Mouse (Mus musculus): ENCODE results near the gene Acap1. TPM values are rescaled to one million over a fixed set of nuclear protein-coding genes. Genes with fewer than 3 reads are reported as not detected.

Gene Acap1
- polyA plus RNA-seq, 1 experiment from 2014 or later, result 0.49 TPM

DNA sequence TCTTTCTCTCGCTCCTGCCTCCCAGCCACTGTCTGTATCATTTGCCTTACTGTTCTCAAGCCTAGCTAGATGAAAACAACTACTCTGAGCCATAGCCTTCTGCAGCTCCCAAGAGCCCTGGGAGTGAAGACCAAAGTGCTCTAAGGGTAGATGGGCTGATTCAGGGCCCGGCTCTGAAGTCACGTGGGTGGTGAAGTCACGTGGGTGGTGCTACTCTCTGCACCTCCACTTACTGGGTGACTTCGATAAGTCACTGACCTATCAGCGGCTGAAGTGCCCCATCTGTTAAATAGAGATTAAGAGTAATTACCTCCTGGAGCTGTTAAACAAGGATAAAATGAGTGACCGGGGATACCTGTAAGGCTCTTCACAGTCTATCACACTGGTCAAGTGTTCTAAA lies 41.3 kb downstream of the Acap1 start:
- no peak overlapping the region for H3K27ac ChIP-seq (ENCODE audit: low read length)
- no peaks in the 10 kb centered on the region for H3K9me3 ChIP-seq (ENCODE audit: control insufficient read depth, low read length)
- ATAC-seq, result no peak
- no peaks in the 10 kb centered on the region for H3K4me1 ChIP-seq (replicated peaks; ENCODE audit: control insufficient read depth, insufficient read depth, low read length)
- H3K4me3 ChIP-seq (replicated peaks; ENCODE audit: low read length), result no peak overlapping the region
- peaks cover 16% of the 10 kb centered on the region for H3K27me3 ChIP-seq (replicated peaks; ENCODE audit: control insufficient read depth, insufficient read depth, low read length)
- no peak overlapping the region for H3K9ac ChIP-seq (replicated peaks; ENCODE audit: low read depth, low read length)
- 80% methylated on average over 7 of the region's 7 CpGs for WGBS
- peaks cover 10% of the 10 kb centered on the region; the same call in 1 of the 2 replicates for H3K36me3 ChIP-seq (ENCODE audit: control insufficient read depth, insufficient read depth)
- H3K4me2 ChIP-seq (ENCODE audit: low read length), result no peak overlapping the region

DNA sequence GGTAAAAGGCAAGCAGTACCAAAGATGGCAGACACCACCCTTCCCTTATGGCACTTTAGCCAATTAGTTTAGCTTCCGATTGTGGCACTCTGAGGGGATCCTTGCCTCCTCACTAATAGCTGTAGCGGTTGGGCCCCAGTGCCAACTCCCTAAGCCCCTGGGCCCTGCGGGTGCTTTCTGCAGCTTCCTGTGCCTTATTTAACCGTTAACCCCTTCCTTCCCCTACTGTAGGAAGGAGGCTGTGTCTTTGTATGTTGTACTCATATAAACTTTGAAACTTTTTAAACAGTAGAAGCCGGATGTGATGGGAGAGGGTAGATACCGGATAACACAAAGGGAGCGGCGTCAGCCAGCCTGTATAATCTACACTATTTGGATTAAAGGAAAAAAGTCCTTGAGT lies 44.6 kb downstream of the Acap1 start:
- H3K36me3 ChIP-seq (ENCODE audit: control insufficient read depth, insufficient read depth), result peaks cover 18% of the 10 kb centered on the region; the same call in 1 of the 2 replicates
- 65% methylated on average over 8 of the region's 8 CpGs for WGBS
- H3K4me2 ChIP-seq (ENCODE audit: low read length), result no peak overlapping the region
- no peak for ATAC-seq
- no peaks in the 10 kb centered on the region for H3K9me3 ChIP-seq (ENCODE audit: control insufficient read depth, low read length)
- H3K27ac ChIP-seq (ENCODE audit: low read length), result no peak overlapping the region
- no peak overlapping the region for H3K9ac ChIP-seq (replicated peaks; ENCODE audit: low read depth, low read length)
- H3K4me1 ChIP-seq (replicated peaks; ENCODE audit: control insufficient read depth, insufficient read depth, low read length), result peaks cover 20% of the 10 kb centered on the region
- no peaks in the 10 kb centered on the region for H3K27me3 ChIP-seq (replicated peaks; ENCODE audit: control insufficient read depth, insufficient read depth, low read length)
- no peak overlapping the region for H3K4me3 ChIP-seq (replicated peaks; ENCODE audit: low read length)

- H3K9ac ChIP-seq (replicated peaks; ENCODE audit: low read depth, low read length), result no peak overlapping the region
- no peak overlapping the region for H3K27ac ChIP-seq (ENCODE audit: low read length)
- peaks cover 18% of the 10 kb centered on the region; the same call in 1 of the 2 replicates for H3K36me3 ChIP-seq (ENCODE audit: control insufficient read depth, insufficient read depth)
- H3K27me3 ChIP-seq (replicated peaks; ENCODE audit: control insufficient read depth, insufficient read depth, low read length), result no peaks in the 10 kb centered on the region
- H3K4me2 ChIP-seq (ENCODE audit: low read length), result no peak overlapping the region
- H3K4me1 ChIP-seq (replicated peaks; ENCODE audit: control insufficient read depth, insufficient read depth, low read length), result peaks cover 24% of the 10 kb centered on the region
- no peak for ATAC-seq
- no peak overlapping the region for H3K4me3 ChIP-seq (replicated peaks; ENCODE audit: low read length)
- WGBS, result 95% methylated on average over 15 of the region's 15 CpGs
- H3K9me3 ChIP-seq (ENCODE audit: control insufficient read depth, low read length), result no peaks in the 10 kb centered on the region
Measured at GRCm38 (mm10) chr11:69849884-69850283, 45.5 kb downstream of the Acap1 start.

GRCm38 (mm10) chr11:69849128-69849527 lies 46.2 kb downstream of the Acap1 start:
- H3K4me1 ChIP-seq (replicated peaks; ENCODE audit: control insufficient read depth, insufficient read depth, low read length), result peaks cover 24% of the 10 kb centered on the region
- 91% methylated on average over 9 of the region's 9 CpGs for WGBS
- no peak overlapping the region for H3K27ac ChIP-seq (ENCODE audit: low read length)

GRCm38 (mm10) chr11:69848021-69848420 lies 47.3 kb downstream of the Acap1 start:
- H3K36me3 ChIP-seq (ENCODE audit: control insufficient read depth, insufficient read depth), result peaks cover 18% of the 10 kb centered on the region; the same call in 1 of the 2 replicates
- no peaks in the 10 kb centered on the region for H3K9me3 ChIP-seq (ENCODE audit: control insufficient read depth, low read length)
- H3K27me3 ChIP-seq (replicated peaks; ENCODE audit: control insufficient read depth, insufficient read depth, low read length), result no peaks in the 10 kb centered on the region
- peaks cover 24% of the 10 kb centered on the region for H3K4me1 ChIP-seq (replicated peaks; ENCODE audit: control insufficient read depth, insufficient read depth, low read length)
- H3K4me3 ChIP-seq (replicated peaks; ENCODE audit: low read length), result no peak overlapping the region
- no peak overlapping the region for H3K27ac ChIP-seq (ENCODE audit: low read length)
- H3K4me2 ChIP-seq (ENCODE audit: low read length), result peak overlapping the region; percentile 53
- 97% methylated on average over 6 of the region's 6 CpGs for WGBS
- ATAC-seq, result no peak
- H3K9ac ChIP-seq (replicated peaks; ENCODE audit: low read depth, low read length), result no peak overlapping the region; the same call in 1 of the 2 replicates

More at GRCm38 (mm10) chr11:69849128-69849527, 46.2 kb downstream of the Acap1 start:
- peaks cover 18% of the 10 kb centered on the region; the same call in 1 of the 2 replicates for H3K36me3 ChIP-seq (ENCODE audit: control insufficient read depth, insufficient read depth)
- H3K9me3 ChIP-seq (ENCODE audit: control insufficient read depth, low read length), result no peaks in the 10 kb centered on the region
- H3K4me2 ChIP-seq (ENCODE audit: low read length), result no peak overlapping the region
- no peak for ATAC-seq
- no peak overlapping the region for H3K4me3 ChIP-seq (replicated peaks; ENCODE audit: low read length)
- H3K27me3 ChIP-seq (replicated peaks; ENCODE audit: control insufficient read depth, insufficient read depth, low read length), result no peaks in the 10 kb centered on the region
- no peak overlapping the region for H3K9ac ChIP-seq (replicated peaks; ENCODE audit: low read depth, low read length)

DNA sequence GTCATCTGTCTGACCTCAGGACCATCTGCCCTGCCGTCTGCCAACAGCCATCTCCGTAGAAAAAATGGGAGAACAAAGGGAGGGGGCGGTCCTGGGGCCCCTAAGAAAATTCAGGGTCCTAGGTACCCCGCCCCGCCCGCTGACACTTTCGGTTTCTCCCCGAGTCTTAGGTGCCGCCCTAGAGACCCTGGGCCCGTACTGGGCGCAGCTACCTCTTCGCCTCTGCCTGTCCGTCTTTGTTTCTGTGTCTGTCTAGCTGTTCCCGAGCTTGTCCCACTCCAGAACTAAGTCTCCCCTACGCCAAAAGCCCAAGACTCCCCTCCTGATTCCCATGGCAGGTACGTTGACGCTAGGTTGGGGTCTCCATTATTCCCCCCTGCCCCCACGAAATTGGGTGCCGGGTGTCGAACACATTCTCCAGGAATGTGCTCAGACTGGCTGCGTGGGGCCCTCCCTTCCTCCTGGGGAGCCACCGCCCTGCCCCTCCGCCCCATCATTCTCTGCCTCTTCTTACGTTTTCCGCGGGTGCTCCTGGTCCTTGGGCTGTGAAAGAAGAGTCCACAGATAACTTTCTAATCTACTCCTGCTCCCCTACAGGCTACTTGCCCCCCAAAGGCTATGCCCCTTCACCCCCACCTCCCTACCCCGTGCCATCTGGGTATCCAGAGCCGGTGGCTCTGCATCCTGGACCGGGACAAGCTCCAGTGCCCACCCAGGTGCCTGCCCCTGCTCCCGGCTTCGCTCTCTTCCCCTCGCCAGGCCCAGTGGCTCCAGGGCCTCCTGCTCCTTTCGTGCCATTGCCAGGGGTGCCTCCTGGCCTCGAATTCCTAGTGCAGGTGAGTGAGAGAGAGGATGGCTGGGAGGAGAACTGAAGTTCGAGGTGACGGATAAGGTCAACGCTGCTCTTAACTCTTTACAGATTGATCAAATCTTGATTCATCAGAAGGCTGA lies 48.3 kb downstream of the Acap1 start:
- peak overlapping the region; percentile 53 for H3K4me2 ChIP-seq (ENCODE audit: low read length)
- H3K27me3 ChIP-seq (replicated peaks; ENCODE audit: control insufficient read depth, insufficient read depth, low read length), result no peaks in the 10 kb centered on the region
- WGBS, result 11% methylated on average over 37 of the region's 37 CpGs
- H3K4me1 ChIP-seq (replicated peaks; ENCODE audit: control insufficient read depth, insufficient read depth, low read length), result peaks cover 24% of the 10 kb centered on the region
- ATAC-seq, result peak; percentile 41
- peaks cover 18% of the 10 kb centered on the region; the same call in 1 of the 2 replicates for H3K36me3 ChIP-seq (ENCODE audit: control insufficient read depth, insufficient read depth)
- peak overlapping the region; percentile 89 for H3K9ac ChIP-seq (replicated peaks; ENCODE audit: low read depth, low read length)
- H3K4me3 ChIP-seq (replicated peaks; ENCODE audit: low read length), result peak overlapping the region; percentile 76
- no peaks in the 10 kb centered on the region for H3K9me3 ChIP-seq (ENCODE audit: control insufficient read depth, low read length)
- peak overlapping the region; percentile 95 for H3K27ac ChIP-seq (ENCODE audit: low read length)

- H3K4me3 ChIP-seq (replicated peaks; ENCODE audit: low read length), result peak within 1 kb of the TSS; percentile 76
- peaks cover 18% of the 10 kb centered on the region; the same call in 1 of the 2 replicates for H3K36me3 ChIP-seq (ENCODE audit: control insufficient read depth, insufficient read depth)
- H3K4me2 ChIP-seq (ENCODE audit: low read length), result peak within 1 kb of the TSS; percentile 53
- H3K9me3 ChIP-seq (ENCODE audit: control insufficient read depth, low read length), result no peaks in the 10 kb centered on the region
- H3K4me1 ChIP-seq (replicated peaks; ENCODE audit: control insufficient read depth, insufficient read depth, low read length), result peaks cover 24% of the 10 kb centered on the region
- H3K27ac ChIP-seq (ENCODE audit: low read length), result peak within 1 kb of the TSS; percentile 95
- no peaks in the 10 kb centered on the region for H3K27me3 ChIP-seq (replicated peaks; ENCODE audit: control insufficient read depth, insufficient read depth, low read length)
- WGBS, result under 1% methylated on average over 38 of the region's 38 CpGs
- peak within 1 kb of the TSS; percentile 89 for H3K9ac ChIP-seq (replicated peaks; ENCODE audit: low read depth, low read length)
- ATAC-seq, result peak; percentile 95
Measured at GRCm38 (mm10) chr11:69846198-69846680, 49.1 kb downstream of the Acap1 start, which contains the start of gene Plscr3. TSS of gene Plscr3 (plus strand) at chr11:69846376.

- ATAC-seq, result no peak
- 1% methylated on average over 7 of the region's 7 CpGs for WGBS
Measured at GRCm38 (mm10) chr11:69838714-69839104, 56.6 kb downstream of the Acap1 start.

DNA sequence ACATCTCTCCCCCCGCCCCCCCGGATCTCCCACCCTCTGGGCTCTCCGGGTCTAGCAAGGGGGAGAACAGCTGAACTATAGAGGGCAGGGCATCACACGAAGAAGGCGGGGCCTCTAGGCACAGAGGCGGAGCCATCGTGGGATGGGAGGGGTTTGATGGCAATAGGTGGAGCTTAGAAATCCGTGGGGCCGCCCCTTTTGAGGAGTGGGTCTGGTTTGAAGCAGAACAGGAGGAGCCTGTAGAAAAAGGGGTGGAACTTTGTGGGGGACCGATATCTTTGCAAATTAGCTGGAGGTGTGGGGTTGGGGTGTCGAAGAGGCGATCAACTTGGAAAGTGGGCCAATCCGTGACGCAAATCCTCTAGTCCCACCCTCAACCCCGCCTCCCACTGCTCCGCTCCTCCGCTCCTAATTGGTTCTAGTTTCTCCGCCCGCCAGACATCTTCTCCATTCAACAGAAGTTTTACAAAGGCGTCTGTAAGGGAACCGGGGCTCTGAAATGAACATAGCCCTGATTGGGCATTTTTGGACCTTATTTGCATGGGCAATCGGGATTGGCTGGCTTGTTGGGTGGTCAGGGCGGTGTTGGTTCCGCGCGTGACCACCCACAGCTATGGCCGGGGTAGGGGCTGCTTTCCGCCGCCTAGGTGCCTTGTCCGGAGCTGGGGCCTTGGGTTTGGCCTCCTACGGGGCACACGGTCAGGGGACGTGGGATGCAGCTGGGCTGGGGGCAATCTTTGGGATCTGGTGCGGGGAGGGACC lies 57.2 kb downstream of the Acap1 start, which contains the start of gene Tmem256:
Gene Tmem256, plus strand, starts transcription at position 563 of the 762 bp plus-strand sequence.
- peak within 1 kb of the TSS; percentile 79 for H3K4me3 ChIP-seq (replicated peaks; ENCODE audit: low read length)
- peak within 1 kb of the TSS; percentile 93 for H3K4me2 ChIP-seq (ENCODE audit: low read length)
- H3K4me1 ChIP-seq (replicated peaks; ENCODE audit: control insufficient read depth, insufficient read depth, low read length), result peaks cover 41% of the 10 kb centered on the region
- under 1% methylated on average over 34 of the region's 34 CpGs for WGBS
- H3K27ac ChIP-seq (ENCODE audit: low read length), result peak within 1 kb of the TSS; percentile 90
- ATAC-seq, result peak; percentile 91
- no peaks in the 10 kb centered on the region for H3K27me3 ChIP-seq (replicated peaks; ENCODE audit: control insufficient read depth, insufficient read depth, low read length)
- no peaks in the 10 kb centered on the region for H3K9me3 ChIP-seq (ENCODE audit: control insufficient read depth, low read length)
- no peaks in the 10 kb centered on the region for H3K36me3 ChIP-seq (ENCODE audit: control insufficient read depth, insufficient read depth)
- peak within 1 kb of the TSS; percentile 92 for H3K9ac ChIP-seq (replicated peaks; ENCODE audit: low read depth, low read length)

More at GRCm38 (mm10) chr11:69838714-69839104, 56.6 kb downstream of the Acap1 start:
- H3K36me3 ChIP-seq (ENCODE audit: control insufficient read depth, insufficient read depth), result no peaks in the 10 kb centered on the region
- no peaks in the 10 kb centered on the region for H3K27me3 ChIP-seq (replicated peaks; ENCODE audit: control insufficient read depth, insufficient read depth, low read length)
- peak overlapping the region; percentile 76 for H3K4me2 ChIP-seq (ENCODE audit: low read length)
- no peaks in the 10 kb centered on the region for H3K9me3 ChIP-seq (ENCODE audit: control insufficient read depth, low read length)
- peak overlapping the region; percentile 79 for H3K4me3 ChIP-seq (replicated peaks; ENCODE audit: low read length)
- peak overlapping the region; percentile 69 for H3K9ac ChIP-seq (replicated peaks; ENCODE audit: low read depth, low read length)
- peaks cover 35% of the 10 kb centered on the region for H3K4me1 ChIP-seq (replicated peaks; ENCODE audit: control insufficient read depth, insufficient read depth, low read length)
- peak overlapping the region; percentile 86 for H3K27ac ChIP-seq (ENCODE audit: low read length)
